Mouse (Mus musculus): ENCODE data around the gene Rell1. TPM values are rescaled to one million over a fixed set of nuclear protein-coding genes. Genes with fewer than 3 reads are reported as not detected.

Gene Rell1
- polyA plus RNA-seq, 1 experiment from 2014 or later = 9.0 TPM

GRCm38 (mm10) chr5:63943291-63943690, 25.4 kb downstream of the Rell1 start:
- no peak for ATAC-seq (ENCODE audit: low FRiP score)
- no peak overlapping the region for H3K4me3 ChIP-seq

DNA sequence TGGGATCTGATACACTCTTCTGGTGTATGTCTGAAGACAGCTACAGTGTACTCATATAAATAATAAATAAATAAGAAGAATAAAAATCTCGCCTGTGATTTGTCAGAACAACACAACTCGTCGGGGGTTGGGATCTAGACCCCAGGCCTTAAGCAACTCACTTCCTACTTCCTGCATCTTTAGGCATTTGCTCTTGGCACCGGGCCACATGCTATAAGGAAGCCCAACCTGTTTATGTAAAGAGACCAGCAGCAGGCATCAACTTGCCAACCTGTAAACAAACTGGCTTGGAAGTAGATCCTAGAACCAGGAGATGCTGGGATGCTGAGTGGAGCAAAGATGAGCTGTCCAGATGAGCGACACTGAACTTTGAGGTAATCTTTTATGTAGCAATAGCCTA, 26.8 kb downstream of the Rell1 start:
- 86% methylated on average over 5 of the region's 5 CpGs for WGBS
- Histone ChIP-seq H3K9ac (no peak overlapping the region), H3K36me3 (no peaks in the 10 kb centered on the region), H3K27ac (no peak overlapping the region), H3K27me3 (no peaks in the 10 kb centered on the region), H3K9me3 (no peaks in the 10 kb centered on the region), H3K4me3 (no peak overlapping the region), H3K4me2 (no peak overlapping the region), H3K4me1 (replicated peaks) (0 out of 2 replicates have a peak, but pooled peaks cover 1% of the 10 kb centered on the region)
- ATAC-seq (ENCODE audit: low FRiP score) = no peak

More at GRCm38 (mm10) chr5:63943291-63943690, 25.4 kb downstream of the Rell1 start:
- Histone ChIP-seq H3K9me3 (no peaks in the 10 kb centered on the region), H3K27me3 (no peaks in the 10 kb centered on the region), H3K36me3 (no peaks in the 10 kb centered on the region), H3K4me2 (no peak overlapping the region), H3K9ac (no peak overlapping the region), H3K4me1 (replicated peaks) (no peaks in the 10 kb centered on the region), H3K27ac (no peak overlapping the region)
- WGBS = 91% methylated on average over 9 of the region's 9 CpGs

GRCm38 (mm10) chr5:63938575-63938974, 30.1 kb downstream of the Rell1 start:
- Histone ChIP-seq H3K27ac (no peak overlapping the region), H3K4me2 (no peak overlapping the region), H3K4me1 (replicated peaks) (0 out of 2 replicates have a peak, but pooled peaks cover 2% of the 10 kb centered on the region), H3K4me3 (no peak overlapping the region), H3K9me3 (no peaks in the 10 kb centered on the region), H3K27me3 (no peaks in the 10 kb centered on the region), H3K36me3 (no peaks in the 10 kb centered on the region), H3K9ac (no peak overlapping the region)
- WGBS = 74% methylated on average over 4 of the region's 4 CpGs
- no peak for ATAC-seq (ENCODE audit: low FRiP score)

GRCm38 (mm10) chr5:63936740-63937139, 32.0 kb downstream of the Rell1 start:
- Histone ChIP-seq H3K27me3 (no peaks in the 10 kb centered on the region), H3K9ac (no peak overlapping the region), H3K4me1 (replicated peaks) (peaks cover 8% of the 10 kb centered on the region; the same call in 1 of the 2 replicates), H3K4me3 (no peak overlapping the region), H3K36me3 (no peaks in the 10 kb centered on the region), H3K9me3 (no peaks in the 10 kb centered on the region), H3K4me2 (no peak overlapping the region), H3K27ac (no peak overlapping the region)
- 72% methylated on average over 6 of the region's 6 CpGs for WGBS
- peak; percentile 17; the same call in 1 of the 2 replicates for ATAC-seq (ENCODE audit: low FRiP score)

DNA sequence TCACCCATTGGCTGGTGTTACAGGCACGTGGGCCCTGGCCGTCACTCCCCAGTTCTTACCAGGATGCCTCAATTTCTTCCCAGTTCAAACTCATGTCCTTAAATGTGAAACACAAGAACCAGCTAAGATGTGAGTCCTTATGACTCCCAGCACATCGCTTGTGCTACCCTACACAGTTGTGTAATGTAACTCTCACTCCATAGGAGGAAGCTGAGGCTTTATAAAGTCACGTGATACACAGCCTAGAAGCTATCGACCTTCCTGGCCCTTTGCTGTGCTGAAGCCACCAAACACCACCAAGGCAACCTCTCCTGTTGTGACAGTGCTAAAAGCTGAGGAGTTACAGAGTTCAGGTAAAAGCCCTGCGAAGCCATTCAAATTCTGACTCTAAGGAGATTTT, 33.1 kb downstream of the Rell1 start:
- ATAC-seq (ENCODE audit: low FRiP score) = no peak
- peaks cover 8% of the 10 kb centered on the region; the same call in 1 of the 2 replicates for H3K4me1 ChIP-seq (replicated peaks)
- 90% methylated on average over 6 of the region's 6 CpGs for WGBS
- H3K4me2 ChIP-seq = no peak overlapping the region
- H3K9me3 ChIP-seq = no peaks in the 10 kb centered on the region
- no peak overlapping the region for H3K4me3 ChIP-seq
- H3K27me3 ChIP-seq = no peaks in the 10 kb centered on the region
- no peak overlapping the region for H3K9ac ChIP-seq
- H3K27ac ChIP-seq = no peak overlapping the region
- H3K36me3 ChIP-seq = no peaks in the 10 kb centered on the region

GRCm38 (mm10) chr5:63932829-63933228, 35.9 kb downstream of the Rell1 start:
- Histone ChIP-seq H3K4me3 (no peak overlapping the region), H3K9ac (no peak overlapping the region), H3K27ac (no peak overlapping the region), H3K27me3 (no peaks in the 10 kb centered on the region), H3K4me2 (no peak overlapping the region), H3K9me3 (no peaks in the 10 kb centered on the region), H3K4me1 (replicated peaks) (peaks cover 8% of the 10 kb centered on the region; the same call in 1 of the 2 replicates), H3K36me3 (no peaks in the 10 kb centered on the region)
- ATAC-seq (ENCODE audit: low FRiP score) = no peak
- whole genome bisulfite sequencing = 61% methylated on average over 10 of the region's 10 CpGs

DNA sequence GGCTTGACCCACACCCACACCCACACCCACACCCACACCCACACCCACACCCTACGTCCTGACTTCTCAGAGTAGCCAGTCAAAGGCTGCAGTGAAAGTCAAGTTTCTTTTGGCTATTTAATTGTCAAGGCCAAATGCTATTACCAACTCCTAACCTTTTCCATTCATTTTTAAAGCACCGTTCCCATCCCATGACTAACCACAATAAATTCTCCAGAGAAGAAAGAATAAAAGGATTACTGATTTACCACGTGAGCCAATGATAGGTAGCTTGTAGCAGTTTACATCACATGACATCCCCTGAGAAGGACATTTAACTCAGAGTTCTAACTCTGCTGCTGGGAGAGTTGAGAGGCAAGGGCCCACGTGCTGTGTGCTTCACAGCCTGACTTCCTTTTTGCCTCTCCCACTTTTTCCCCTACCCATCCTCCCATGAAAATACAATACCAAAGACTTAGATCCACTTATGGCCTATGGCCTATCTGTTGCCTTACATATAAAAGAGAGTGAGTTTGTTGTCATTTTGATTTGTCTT, 37.8 kb downstream of the Rell1 start:
- H3K36me3 ChIP-seq = 0 out of 2 replicates have a peak, but pooled peaks cover 4% of the 10 kb centered on the region
- no peak overlapping the region for H3K9ac ChIP-seq
- 67% methylated on average over 4 of the region's 4 CpGs for WGBS
- no peak overlapping the region for H3K27ac ChIP-seq
- no peak overlapping the region for H3K4me2 ChIP-seq
- no peaks in the 10 kb centered on the region for H3K9me3 ChIP-seq
- no peak for ATAC-seq (ENCODE audit: low FRiP score)
- no peaks in the 10 kb centered on the region for H3K27me3 ChIP-seq
- H3K4me3 ChIP-seq = no peak overlapping the region
- H3K4me1 ChIP-seq (replicated peaks) = peaks cover 6% of the 10 kb centered on the region; the same call in 1 of the 2 replicates

DNA sequence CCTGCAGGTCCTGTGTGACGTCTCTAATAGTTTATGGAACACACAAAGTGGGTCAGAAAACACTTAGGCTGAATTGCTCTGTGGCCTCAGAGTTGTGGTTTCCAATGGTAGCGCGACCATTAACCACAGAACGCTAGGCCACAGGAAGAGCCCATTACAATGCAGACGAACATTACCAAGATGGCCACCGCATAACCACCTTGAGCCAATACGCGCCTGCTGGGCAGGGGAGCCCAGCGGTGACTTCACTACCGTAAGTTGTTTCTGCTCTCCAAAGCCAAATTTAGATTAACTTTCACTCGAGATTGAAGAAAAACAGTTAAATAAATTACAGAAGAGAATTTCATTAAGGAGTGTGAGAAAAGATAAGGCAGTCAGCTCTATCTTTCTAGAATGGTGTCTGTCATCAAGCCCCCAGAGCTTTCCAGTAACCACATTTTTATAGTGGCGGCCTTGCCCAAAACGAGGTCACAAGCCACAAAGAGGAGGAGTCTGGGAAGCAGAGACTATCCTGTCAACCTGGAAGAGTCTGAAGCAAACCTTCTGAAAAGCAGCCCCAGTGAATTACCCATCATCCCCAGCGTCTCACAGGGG, 43.6 kb downstream of the Rell1 start:
- Histone ChIP-seq H3K9ac (no peak overlapping the region), H3K4me2 (no peak overlapping the region), H3K36me3 (peaks cover 12% of the 10 kb centered on the region), H3K9me3 (no peaks in the 10 kb centered on the region), H3K4me3 (no peak overlapping the region), H3K27ac (no peak overlapping the region), H3K27me3 (no peaks in the 10 kb centered on the region), H3K4me1 (replicated peaks) (0 out of 2 replicates have a peak, but pooled peaks cover 4% of the 10 kb centered on the region)
- ATAC-seq (ENCODE audit: low FRiP score) = no peak
- WGBS = 94% methylated on average over 14 of the region's 14 CpGs

- Histone ChIP-seq H3K4me3 (no peak overlapping the region), H3K9me3 (no peaks in the 10 kb centered on the region), H3K9ac (no peak overlapping the region), H3K4me1 (replicated peaks) (0 out of 2 replicates have a peak, but pooled peaks cover 4% of the 10 kb centered on the region), H3K4me2 (no peak overlapping the region), H3K27ac (no peak overlapping the region), H3K27me3 (no peaks in the 10 kb centered on the region), H3K36me3 (peaks cover 12% of the 10 kb centered on the region)
- WGBS = 84% methylated on average over 13 of the region's 13 CpGs
- no peak for ATAC-seq (ENCODE audit: low FRiP score)
Measured at GRCm38 (mm10) chr5:63923305-63924025, 45.2 kb downstream of the Rell1 start.

DNA sequence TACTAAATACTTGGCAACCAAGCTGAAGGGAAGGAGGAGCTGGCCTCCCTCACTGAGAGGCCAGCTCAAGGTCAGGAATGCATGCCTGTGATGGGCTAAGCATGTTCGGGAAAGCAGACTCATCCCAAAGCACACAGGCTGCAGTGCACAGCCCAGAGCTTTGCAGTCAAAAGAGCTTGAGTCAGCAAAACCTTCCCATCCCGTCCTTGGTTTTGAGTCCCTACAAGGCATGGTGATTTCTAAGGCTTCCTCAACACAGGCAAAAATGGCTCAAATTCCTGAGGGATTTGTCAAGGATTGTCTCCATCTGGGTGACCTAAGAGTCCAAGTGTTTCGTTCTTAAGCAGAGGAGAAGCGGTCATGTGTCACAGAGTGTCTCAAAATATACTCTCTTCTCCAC, 50.5 kb downstream of the Rell1 start:
- no peaks in the 10 kb centered on the region for H3K27me3 ChIP-seq
- ATAC-seq (ENCODE audit: low FRiP score) = no peak
- 0 out of 2 replicates have a peak, but pooled peaks cover 4% of the 10 kb centered on the region for H3K4me1 ChIP-seq (replicated peaks)
- no peak overlapping the region for H3K27ac ChIP-seq
- WGBS = 80% methylated on average over 4 of the region's 4 CpGs
- H3K36me3 ChIP-seq = peaks cover 4% of the 10 kb centered on the region; the same call in 1 of the 2 replicates
- H3K4me2 ChIP-seq = no peak overlapping the region
- H3K4me3 ChIP-seq = no peak overlapping the region
- H3K9me3 ChIP-seq = no peaks in the 10 kb centered on the region
- H3K9ac ChIP-seq = no peak overlapping the region

DNA sequence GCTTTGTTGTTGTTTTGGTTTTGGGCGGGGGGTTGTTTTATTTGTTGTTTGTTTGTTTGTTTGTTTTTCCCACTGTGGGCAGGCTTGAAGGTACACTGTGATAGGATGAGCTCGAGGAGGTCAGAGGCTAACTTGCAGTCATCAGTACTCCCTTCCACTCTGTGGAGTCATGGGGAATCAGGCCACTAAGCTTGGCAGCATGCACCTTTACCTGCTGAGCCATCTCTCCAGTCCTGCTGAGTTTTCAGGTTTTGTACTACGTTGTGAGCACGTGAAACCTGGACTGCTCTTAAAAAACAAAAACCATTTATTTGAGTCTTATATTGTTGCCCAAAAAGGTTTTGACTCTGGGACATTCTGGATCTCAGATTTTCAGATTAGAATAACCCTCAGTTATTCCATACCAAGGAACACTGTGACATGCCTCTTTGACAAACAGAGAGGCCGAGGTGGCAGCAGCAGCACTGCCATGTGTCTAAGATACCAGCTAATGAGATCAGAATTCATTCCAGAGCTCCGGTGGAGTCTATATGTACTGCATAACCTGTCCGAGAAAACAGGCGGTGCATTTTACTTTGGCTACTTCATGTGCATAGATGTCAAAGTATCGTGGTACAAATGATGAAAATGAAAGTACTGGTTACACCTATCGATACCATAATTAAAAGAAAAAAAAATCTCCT, 52.1 kb downstream of the Rell1 start:
- no peak overlapping the region for H3K4me3 ChIP-seq
- no peaks in the 10 kb centered on the region for H3K27me3 ChIP-seq
- H3K36me3 ChIP-seq = no peaks in the 10 kb centered on the region
- no peak overlapping the region for H3K27ac ChIP-seq
- H3K9me3 ChIP-seq = no peaks in the 10 kb centered on the region
- no peak overlapping the region for H3K9ac ChIP-seq
- no peak overlapping the region for H3K4me2 ChIP-seq
- ATAC-seq (ENCODE audit: low FRiP score) = no peak
- 0 out of 2 replicates have a peak, but pooled peaks cover 4% of the 10 kb centered on the region for H3K4me1 ChIP-seq (replicated peaks)
- WGBS = 91% methylated on average over 10 of the region's 10 CpGs

GRCm38 (mm10) chr5:63914896-63915295, 53.8 kb downstream of the Rell1 start:
- Histone ChIP-seq H3K9ac (no peak overlapping the region), H3K27ac (no peak overlapping the region), H3K4me3 (no peak overlapping the region), H3K4me2 (no peak overlapping the region), H3K27me3 (no peaks in the 10 kb centered on the region), H3K9me3 (no peaks in the 10 kb centered on the region), H3K36me3 (no peaks in the 10 kb centered on the region), H3K4me1 (replicated peaks) (no peaks in the 10 kb centered on the region)
- no peak for ATAC-seq (ENCODE audit: low FRiP score)
- 88% methylated on average over 1 of the region's 1 CpGs for WGBS

Measured in hindbrain, embryonic 13.5 days (tissue).